Mouse (Mus musculus) intestine, embryonic 16.5 days (tissue): Measurements from ENCODE around the gene Zfp263. TPM values are rescaled to one million over a fixed set of nuclear protein-coding genes. Genes with fewer than 3 reads are reported as not detected.

Source experiments
- polyA plus RNA-seq: library from polyadenylated mRNA; unstranded; fragments of >200 nt; fragmentation: Nextera tagmentation; extraction: Ambion mirVana; gene quantifications from 2 replicates; pipeline ENCODE4 v1.2.1, GENCODE M21; 2015

Gene Zfp263
- polyA plus RNA-seq, 1 experiment from 2014 or later = 35.3 TPM

Other genes with a start within 250 kb of the Zfp263 start
- not detected in 2 replicates for gene Olfr161, start 153.1 kb upstream of the Zfp263 start, polyA plus RNA-seq
- 0.12 and 0.16 TPM in 2 replicates for gene Mefv, start 26.0 kb upstream of the Zfp263 start, polyA plus RNA-seq
- not detected in 2 replicates for gene Olfr15, start 86.8 kb downstream of the Zfp263 start, polyA plus RNA-seq
- gene Zfp174, start 103.2 kb downstream of the Zfp263 start, polyA plus RNA-seq = 0.65 and 0.82 TPM in 2 replicates
- gene Naa60, start 128.3 kb downstream of the Zfp263 start, polyA plus RNA-seq = 43.3 and 44.1 TPM in 2 replicates
- 3.6 and 4.3 TPM in 2 replicates for gene Zfp597, start 140.5 kb downstream of the Zfp263 start, polyA plus RNA-seq
- gene Gm20695, start 140.6 kb downstream of the Zfp263 start, polyA plus RNA-seq = 0.32 and 0.95 TPM in 2 replicates
- gene 1700037C18Rik, start 164.6 kb downstream of the Zfp263 start, polyA plus RNA-seq = 5.3 and 7.1 TPM in 2 replicates
- gene Cluap1, start 164.7 kb downstream of the Zfp263 start, polyA plus RNA-seq = 16.2 and 16.6 TPM in 2 replicates
- gene Nlrc3, start 232.5 kb downstream of the Zfp263 start, polyA plus RNA-seq = 1.2 and 1.6 TPM in 2 replicates